In genomic region chr3:47424532-47424931, GRCm38 (mm10) we compare ENCODE assay signal across 14 mouse cellular contexts.
"Had no signal": no experiment of that assay in that cellular context is flagged by ENCODE, and none has a peak within 500 bp of the region (broad histone marks: within the 10 kb centered on the region; RNA-seq: fewer than 3 reads in every experiment).

No protein-coding gene starts in this region.

- H3K27ac ChIP-seq: limb, embryonic 15.5 days; liver, embryonic 12.5 days; lung, embryonic 15.5 days; midbrain, embryonic 13.5 days; neural tube, embryonic 13.5 days; stomach, embryonic 15.5 days had no signal

- H3K4me3 ChIP-seq: limb, embryonic 15.5 days; liver, embryonic 12.5 days; lung, embryonic 15.5 days; midbrain, embryonic 13.5 days; neural tube, embryonic 13.5 days; stomach, embryonic 15.5 days had no signal

- H3K27me3 ChIP-seq: limb, embryonic 15.5 days; liver, embryonic 12.5 days; lung, embryonic 15.5 days; midbrain, embryonic 13.5 days; neural tube, embryonic 13.5 days; stomach, embryonic 15.5 days had no signal

- ATAC-seq: liver, embryonic 12.5 days; midbrain, embryonic 13.5 days had no signal

- H3K9ac ChIP-seq: limb, embryonic 15.5 days; liver, embryonic 12.5 days; lung, embryonic 15.5 days; midbrain, embryonic 13.5 days; neural tube, embryonic 13.5 days; stomach, embryonic 15.5 days had no signal

- DNase-seq: kidney, adult 2 months; kidney, postnatal 36 days; layer of hippocampus, adult 9-11 months; layer of hippocampus, postnatal 36 days; lung, postnatal 14 days; retina, postnatal 1 day; thymus, adult 2 months; thymus, postnatal 25 days had no signal

- H3K9me3 ChIP-seq: limb, embryonic 15.5 days; liver, embryonic 12.5 days; lung, embryonic 15.5 days; midbrain, embryonic 13.5 days; neural tube, embryonic 13.5 days; stomach, embryonic 15.5 days had no signal

- H3K4me1 ChIP-seq: limb, embryonic 15.5 days; liver, embryonic 12.5 days; lung, embryonic 15.5 days; midbrain, embryonic 13.5 days; neural tube, embryonic 13.5 days; stomach, embryonic 15.5 days had no signal

- H3K4me2 ChIP-seq: limb, embryonic 15.5 days; liver, embryonic 12.5 days; lung, embryonic 15.5 days; midbrain, embryonic 13.5 days; neural tube, embryonic 13.5 days; stomach, embryonic 15.5 days had no signal

- H3K36me3 ChIP-seq: limb, embryonic 15.5 days; liver, embryonic 12.5 days; lung, embryonic 15.5 days; midbrain, embryonic 13.5 days; neural tube, embryonic 13.5 days; stomach, embryonic 15.5 days had no signal
